Mouse (Mus musculus) left cerebral cortex, postnatal 36 days (tissue): ENCODE results near the gene Rora. TPM values are rescaled to one million over a fixed set of nuclear protein-coding genes. Genes with fewer than 3 reads are reported as not detected.

ENCODE experiments used
- DNase-seq, 2 experiments: peaks; one replicate each; pipeline ENCODE4 v3.0.0; 2021 to 2022; ENCODE audit warnings: low spot score in 2 of 2, mixed read lengths in 1 of 2
- intact Hi-C: fragments of 180-260 bp; cut with DNase I; formaldehyde crosslinking; loops from one replicate; pipeline ENCODE4 v1.15.1; 2025
- total RNA-seq, 2 experiments: library from RNA; stranded (reverse); gene quantifications; 2 replicates each; pipeline ENCODE4 v1.2.3; 2021

Gene Rora
- total RNA-seq, 2 experiments from 2014 or later = 69.0 to 81.9 TPM

DNA sequence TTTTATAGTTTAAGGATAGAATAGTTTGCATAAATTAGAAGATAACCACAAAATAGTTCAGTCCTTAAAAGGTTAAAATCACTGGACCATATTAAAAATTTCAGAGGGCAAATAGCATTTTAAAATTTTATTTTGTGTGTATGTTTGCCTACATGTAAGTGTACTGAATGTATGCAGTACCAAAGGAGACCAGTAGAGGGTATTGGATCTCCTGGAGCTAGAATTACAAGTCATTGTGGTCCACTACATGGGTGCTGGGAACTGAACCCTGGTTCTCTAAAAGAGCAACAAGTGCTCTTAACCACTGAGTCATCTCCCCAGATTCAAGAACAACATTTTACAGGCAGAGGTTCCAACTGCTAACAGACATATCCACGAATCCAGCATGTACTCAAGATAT is 493.4 kb downstream of the Rora start:
- intact Hi-C loops = no loop called here
- no peak for DNase-seq

DNA sequence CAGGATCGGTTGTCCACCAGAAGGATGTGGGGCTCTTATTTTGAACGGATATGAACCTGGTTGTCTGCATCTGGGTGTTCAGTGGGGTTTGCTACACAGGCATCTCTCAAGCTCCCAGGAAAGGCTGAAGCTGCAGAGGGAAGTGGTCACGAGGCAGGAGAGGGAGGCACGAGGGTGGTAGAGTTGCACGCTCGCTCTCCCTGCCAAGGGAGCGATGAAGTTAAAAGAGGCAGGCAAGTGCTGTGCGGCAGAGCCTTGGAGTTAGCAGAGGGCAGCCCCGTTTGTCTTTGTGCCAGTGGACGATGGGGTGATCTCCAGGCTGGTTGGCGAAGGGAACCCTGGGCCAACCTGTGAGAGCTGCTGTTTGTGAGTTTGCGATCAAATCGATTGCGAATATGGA is 496.6 kb downstream of the Rora start:
- DNase-seq = peak in 1 of 2 experiments; percentile 15
- intact Hi-C loops = no loop called here

DNA sequence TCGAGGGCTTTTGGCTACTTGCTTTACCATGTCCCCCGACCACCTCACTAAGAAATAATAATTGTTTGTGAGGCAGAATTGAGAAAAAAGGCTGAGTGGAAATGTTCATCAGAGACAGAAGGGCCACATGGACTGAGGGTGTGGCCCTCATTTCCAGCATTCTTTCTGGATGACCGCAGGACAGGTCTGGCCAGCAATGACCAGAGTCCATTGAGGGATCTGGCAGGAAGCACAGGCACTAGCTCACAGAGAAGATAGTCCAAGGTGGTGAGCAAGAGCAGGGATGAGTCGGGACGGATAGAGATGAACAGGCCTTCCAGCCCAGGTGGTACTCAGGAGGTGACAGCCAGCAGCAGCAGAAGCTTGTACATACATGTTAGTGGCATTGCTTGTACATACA is 501.1 kb downstream of the Rora start:
- intact Hi-C loops = no loop called here
- no peak for DNase-seq

DNA sequence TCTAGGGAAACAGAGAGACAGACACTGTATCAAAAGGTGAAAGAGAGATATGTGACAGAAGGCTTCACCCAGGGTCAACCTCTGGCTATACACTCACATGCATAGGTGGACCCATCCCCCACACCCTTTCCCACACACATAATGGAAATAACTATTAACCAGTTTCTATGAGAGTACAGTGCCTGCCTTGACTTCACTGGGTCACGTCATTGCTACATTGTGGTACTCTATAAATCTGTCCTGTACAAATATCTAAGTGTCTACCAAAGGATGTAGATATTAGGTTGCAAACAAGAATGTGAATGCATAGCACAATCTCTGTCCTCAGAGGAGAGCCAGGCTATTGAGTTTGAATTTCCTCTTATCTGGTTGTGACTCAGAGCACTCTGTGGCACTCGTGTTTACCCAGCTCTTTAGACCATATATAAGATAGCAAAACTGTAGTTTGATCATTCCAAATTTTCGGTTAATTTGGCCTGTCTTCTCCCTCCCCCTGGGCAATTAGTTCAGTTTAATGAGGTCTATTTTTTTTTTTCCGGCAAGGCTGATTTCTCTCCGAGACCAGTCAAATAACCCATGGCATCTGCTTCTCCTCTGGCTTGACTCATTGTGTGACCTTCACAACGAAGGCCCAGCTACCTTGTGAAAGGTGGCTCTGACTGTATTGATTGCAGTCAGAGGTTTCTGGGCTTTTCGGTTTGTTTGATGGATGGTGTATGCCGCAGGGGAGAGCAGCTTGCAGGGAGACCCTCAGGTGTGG is 502.4 kb downstream of the Rora start:
- no peak for DNase-seq
- intact Hi-C loops = no loop called here

DNA sequence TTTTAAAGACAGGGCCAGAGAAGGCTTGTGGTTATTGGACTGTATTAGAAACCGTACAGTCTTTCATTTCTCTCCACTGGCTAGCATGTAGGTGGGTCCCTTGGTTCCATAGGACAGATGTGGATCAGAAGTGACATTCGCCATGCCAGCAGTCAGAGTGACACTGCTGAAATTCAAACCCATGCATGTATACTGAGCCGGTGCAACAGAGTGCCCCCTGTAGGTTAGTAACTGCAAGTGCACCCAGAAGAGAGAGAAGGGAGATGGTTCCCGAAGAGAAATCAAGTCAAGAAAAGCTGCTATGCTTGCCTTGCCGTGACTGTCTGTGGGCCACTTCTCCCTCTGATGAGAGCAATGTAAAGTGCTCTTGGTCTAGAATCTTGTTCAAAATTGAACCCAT is 507.2 kb downstream of the Rora start:
- intact Hi-C loops = no loop called here
- no peak for DNase-seq

DNA sequence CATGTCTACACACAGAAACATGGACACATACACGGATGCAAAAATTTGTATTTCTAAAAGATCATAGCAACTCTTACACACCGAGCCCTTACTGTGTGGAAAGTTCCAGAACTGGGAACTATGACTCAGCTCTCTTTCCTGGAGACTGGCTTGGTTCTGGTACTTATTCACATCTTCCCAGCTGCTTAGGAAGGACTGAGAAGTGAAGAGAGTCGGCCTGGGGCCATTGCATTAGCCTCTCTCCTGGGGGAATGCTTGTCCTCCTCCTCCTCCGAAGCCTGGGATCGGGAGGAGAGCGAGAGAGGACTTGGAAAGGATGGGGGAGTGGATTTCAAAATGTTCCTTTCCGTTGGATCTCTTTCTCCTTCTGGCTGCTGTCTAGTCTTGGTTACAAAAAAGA is 511.1 kb downstream of the Rora start:
- DNase-seq = no peak
- intact Hi-C loops = no loop called here

DNA sequence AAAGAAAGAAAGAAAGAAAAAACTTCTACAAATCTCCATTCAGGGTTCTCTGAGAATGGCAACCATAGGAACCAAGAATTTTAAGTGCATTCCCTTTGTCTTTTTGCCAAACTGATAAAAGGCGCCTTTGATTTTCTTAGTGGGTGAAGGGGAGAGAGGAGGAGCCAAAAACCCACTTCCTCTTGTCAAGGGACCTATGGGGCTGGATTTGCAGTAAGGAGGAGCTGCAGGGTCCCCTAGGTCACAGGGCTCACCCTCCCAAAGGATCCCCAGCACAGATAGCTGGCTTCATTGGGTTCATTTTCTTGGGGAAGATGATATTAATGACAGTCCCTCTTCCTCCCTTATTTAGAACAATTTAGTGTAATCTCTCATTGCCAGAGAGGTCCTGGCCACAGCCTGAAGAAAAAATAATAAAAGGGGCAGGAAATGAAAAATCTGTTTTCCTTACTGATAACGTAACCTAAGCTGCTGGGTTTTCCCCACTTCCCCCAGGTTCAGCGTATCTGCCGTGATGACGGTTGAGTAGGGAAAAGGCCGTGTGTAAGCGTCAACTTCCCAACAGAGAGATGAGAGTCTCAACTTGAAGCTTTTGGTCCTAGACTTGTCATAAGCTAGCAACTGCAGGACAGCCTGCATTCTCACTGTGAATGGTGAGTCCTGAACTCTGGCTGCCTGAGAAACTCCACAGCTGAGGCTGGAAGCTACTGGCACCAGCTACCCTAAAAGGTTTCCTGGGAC is 511.7 kb downstream of the Rora start:
- no peak for DNase-seq
- intact Hi-C loops = no loop called here

DNA sequence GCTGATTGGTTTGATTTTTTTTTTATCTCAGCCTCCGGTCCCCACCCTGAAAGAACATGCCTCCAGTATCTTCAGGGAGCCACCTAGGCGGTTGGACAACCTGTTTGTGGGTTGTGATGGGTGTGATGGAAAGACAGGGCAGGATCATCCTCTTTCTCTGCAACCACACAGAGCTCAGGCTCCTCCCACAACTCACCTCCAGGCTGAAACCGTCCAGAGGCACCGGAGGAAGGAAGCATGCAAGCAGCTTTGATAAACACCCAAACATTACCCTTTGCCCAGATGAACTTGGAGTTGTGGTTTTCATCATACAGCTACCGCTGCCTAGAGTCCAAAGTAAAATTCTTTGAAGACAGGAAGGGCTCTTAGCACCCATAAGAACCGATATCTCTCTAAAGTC is 520.5 kb downstream of the Rora start:
- intact Hi-C loops = no loop called here
- DNase-seq = no peak

DNA sequence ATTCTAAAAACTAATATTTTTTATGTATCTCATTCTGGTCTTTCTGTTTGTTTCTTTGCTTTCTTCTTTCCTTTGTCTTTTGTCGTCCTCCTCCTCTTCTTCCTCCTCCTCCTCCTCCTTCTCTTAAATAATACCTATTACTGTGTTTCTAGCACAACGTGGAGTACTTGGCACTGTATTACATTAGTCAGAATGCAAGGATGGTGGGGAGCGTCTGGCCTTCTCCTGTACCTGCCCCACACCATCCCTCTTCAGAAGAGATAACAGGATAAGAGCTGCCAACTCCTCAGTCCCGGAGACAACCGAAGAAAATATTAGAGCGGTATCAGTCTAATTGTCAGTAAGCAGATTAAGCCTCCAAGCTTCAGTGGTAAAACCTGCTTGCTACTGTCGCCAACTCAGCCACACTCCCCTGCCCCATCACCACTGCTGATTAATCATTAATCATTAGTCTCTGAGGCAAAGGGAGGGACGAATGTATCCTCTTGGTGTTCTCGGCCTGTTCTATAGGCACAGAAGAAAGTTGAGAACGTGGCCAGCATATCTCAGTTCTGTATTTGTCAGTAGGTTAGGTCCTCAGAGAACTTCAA is 521.0 kb downstream of the Rora start:
- DNase-seq = no peak
- intact Hi-C loops = no loop called here

DNA sequence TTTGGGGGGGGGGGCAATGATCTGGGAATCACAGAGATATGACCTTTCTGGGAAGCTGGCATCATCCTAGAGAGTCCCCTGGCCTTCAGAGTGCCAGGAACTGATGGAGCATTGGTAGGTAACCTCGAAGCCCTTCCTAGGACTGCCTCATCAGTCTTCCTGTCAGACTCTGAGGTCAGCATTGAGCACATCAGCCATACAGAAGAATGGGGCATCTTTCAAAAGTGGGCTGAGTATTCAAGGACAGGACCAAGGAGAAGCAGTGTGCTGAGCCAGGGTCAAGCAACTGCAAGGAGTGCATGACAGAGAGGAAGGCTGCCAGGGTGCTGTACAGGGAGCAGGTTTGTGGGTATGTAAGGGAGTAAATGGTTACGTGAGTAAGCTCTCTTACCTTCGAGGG is 523.4 kb downstream of the Rora start:
- DNase-seq = no peak
- intact Hi-C loops = no loop called here

DNA sequence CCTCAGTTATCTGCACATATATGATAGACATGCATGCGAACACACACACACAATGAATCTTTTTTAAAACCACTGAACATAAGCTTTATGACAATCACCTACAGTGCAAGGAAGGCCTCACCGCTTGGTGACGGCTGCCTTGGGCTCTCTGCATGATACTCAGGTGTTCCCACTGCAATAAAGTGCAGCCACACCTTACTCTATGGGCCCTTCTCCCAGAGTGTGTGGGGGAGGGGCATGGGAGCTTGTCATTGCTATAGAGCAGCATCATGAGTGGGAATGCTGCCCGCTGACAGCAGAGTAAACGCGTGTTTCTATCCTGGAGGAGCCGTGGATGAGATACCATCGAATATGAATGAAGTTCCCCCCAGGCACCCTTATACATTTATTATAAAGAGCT is 525.6 kb downstream of the Rora start:
- intact Hi-C loops = no loop called here
- no peak for DNase-seq

DNA sequence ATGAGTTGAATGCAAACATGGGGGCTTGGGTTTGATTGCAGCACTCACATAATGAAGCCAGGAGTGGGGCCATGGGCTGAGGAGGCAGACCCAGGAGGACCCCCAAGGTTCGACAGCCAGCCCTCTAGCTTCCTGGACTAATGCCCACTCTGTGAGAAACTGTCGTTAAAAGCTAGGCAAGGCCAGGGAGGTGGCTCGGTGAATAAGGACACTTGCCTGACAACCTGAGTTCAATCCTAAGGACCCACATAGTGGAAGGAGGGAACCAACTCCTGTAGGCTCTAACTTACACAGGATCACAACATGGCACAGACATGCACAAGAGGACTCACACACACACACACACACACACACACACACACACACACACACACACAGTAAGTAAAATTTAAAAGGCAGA is 527.4 kb downstream of the Rora start:
- intact Hi-C loops = no loop called here
- DNase-seq = no peak

DNA sequence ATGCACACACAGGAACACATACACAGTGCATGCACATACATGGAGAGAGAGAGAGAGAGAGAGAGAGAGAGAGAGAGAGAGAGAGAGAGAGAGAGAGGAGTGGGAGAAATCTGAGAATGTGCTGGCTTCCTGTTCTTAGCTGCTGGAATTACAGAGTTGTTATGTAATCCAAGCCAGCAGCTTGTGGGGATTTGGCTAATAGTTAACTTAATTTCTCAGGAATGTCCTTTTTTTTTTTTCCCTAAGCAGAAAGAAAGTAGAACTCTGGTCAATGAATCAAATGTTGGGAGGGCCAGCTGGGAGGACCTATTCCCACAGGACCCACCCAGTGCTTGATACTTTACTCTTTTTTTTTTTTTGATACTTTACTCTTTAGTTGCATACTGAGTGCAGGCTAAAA is 527.8 kb downstream of the Rora start:
- DNase-seq = no peak
- intact Hi-C loops = no loop called here

DNA sequence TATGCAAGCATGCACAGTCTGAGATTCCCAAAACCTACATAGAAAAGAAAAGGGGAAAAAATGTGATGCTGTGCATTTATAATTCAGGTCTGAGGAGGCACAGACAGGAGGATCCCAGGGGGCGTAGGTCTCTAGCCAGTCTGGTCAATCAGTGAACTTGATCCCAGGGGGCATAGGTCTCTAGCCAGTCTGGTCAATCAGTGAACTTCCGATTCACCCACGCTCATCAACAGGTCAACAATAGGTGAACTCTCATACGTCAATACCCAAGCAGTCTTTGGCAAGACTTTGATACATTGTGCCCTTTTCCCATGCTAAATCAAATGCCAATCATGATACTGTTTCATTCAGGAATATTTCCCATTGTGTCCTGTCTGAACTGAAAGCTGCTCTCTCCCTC is 530.3 kb downstream of the Rora start:
- no peak for DNase-seq
- intact Hi-C loops = no loop called here

DNA sequence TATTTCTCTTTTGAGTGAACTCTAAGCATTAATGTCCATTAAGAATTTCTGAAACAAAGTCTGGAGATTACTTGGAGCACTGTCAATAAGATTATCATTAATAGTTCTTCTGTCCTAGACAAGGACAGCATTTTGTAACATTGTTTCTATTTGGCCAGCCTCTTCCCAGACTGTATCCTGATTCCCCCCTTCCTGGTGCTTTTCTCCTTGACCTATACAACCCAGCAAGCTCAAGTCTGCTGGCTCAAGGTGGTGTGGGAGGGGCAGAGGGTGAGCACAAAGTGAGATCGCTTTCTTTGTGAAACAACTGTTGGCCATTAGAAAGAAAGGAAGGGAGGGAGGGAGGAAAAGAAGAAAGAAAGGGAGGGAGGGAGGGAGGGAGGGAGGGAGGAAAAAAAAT is 537.1 kb downstream of the Rora start:
- no peak for DNase-seq
- intact Hi-C loops = no loop called here

DNA sequence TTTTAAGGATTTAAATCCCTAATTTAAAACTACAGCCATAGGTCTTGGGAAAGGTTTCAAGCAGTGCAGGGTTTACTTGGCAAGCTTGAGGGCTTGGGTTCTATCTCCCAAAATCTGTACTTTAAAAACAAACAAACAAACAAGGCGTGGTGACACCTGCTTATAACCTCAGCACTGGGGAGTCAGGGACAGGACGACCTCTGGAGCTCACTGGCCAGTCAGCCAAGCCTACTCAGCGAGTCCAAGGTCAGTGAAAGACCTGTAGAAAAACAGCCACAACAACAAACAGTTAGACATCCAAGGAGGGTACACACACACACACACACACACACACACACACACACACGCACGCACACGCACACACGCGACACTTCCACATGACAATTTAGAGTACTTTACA is 538.9 kb downstream of the Rora start:
- intact Hi-C loops = no loop called here
- no peak for DNase-seq

DNA sequence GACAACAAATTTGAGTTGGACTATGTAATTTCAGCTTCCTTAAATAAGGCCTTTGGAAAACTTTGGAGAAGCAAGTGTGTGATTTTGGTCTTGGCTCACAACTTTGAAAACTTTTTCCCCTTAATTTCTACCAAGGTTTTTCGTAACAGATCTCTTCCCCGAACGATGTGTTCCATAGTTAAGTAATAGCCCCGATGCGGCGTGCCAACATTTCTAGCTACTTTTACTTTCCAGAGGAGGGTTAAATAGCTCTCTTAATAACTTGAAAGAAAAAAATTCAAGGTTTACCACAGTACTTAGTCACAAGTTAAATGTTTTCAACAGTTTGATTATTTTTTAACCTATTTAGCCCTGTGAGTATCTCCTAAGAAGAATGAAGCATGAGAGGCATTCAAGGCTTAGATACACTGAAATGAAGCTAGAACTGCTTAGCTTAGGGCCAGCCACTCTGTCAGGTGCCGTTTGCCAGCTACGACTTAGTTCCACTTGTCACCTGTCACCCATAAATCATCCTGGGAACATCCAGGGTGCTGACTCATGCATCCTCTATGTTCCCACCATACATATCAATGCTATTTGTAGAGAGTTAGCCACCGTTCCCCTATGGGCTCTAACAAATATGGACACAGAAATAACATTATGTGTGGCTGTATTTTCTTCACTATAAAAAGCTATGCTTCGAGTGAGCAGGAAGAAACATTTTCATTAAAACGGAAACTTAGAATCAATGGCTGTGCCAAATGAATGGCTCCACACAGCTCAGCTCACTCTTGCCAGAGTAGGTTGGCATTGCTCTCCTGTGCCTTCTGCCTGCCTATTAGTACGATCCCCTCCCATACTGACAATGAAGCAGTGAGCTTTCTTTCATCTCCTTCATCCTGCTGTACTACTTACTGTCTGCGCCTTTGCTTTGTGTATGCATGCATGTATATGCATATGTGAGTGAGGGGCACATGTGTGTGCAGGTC is 541.3 kb downstream of the Rora start:
- intact Hi-C loops = no loop called here
- no peak for DNase-seq

DNA sequence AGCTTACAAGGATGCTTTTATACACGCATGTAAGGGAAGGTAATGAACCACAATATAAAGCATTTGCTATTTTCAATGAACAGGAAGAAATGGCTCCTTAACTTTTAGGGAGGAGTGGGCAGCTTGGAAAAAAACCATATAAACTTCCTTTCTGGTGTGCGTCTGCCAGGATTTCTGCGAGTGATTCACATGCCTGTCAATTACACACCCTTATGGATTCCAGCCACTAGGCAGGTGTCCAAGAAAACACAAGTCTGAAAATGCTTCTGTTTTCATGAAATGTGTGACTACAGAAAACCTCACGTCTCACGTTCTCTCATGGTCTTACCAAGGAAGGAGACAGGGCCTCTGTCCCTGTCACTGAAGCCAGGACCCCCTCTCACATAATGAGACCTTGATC is 560.2 kb downstream of the Rora start:
- intact Hi-C loops = no loop called here
- DNase-seq = peak; percentile 26 to 29

DNA sequence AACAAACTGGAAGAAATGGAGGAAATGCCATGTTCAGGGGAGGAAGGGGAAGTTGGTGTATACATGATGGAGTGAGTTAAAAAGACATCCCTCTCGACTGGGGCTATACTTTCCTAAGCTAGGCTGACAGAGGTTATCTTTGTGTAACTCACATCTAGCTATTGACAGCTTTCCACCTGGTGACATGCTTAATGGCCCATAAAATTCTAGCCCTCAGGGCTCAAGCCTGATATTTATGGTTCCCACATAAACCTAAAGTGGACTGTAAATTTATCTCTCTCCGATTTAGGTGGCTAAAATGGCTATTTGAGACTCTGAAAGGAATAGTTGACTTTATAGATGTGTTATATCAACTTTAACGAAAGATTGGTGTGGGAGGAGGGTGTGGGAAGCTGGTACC is 571.3 kb downstream of the Rora start:
- DNase-seq = no peak
- intact Hi-C loops = no loop called here

DNA sequence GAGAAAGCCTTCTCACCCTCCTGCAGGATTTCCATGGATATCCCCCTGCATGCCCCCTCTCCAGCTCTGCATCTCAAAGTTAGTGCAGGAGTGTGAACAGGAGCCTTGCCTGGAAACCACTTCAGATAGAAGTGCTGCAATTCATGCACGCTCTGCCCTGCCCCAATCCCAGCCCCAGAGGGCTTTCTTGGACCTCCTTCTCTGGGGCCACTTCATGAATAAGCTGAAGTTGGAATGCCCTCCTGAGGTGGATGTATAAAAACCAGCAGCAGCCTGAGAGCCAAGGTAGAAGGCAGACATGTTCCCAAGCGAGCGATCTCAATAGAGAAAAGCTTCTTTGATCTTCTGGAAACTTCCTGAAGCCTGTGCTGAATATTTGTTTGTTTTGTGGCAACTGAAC is 572.8 kb downstream of the Rora start:
- intact Hi-C loops = no loop called here
- DNase-seq = no peak
